Mouse (Mus musculus): ENCODE measurements at regions not wholly inside any gene's neighbourhood (a gene's known extent, or its start where the extent isn't known, plus 50 kb on each side); places are given as distances from the start of the nearest gene placed in this dataset.

GRCm38 (mm10) chr19:59649421-59649820, 191.2 kb downstream of the Emx2 start:
- in situ Hi-C loops (cut with MboI; ENCODE audit: low pct_ligation_motif_present, low pct_unique_long_range_greater_than_20kb, low sequenced_read_pairs) = no loop called here
- Histone ChIP-seq H3K4me3 (replicated peaks in 1 of 3; ENCODE audit: low read depth in 2 of 3, low read length in 2 of 3, poor library complexity in 1 of 3) (no peak overlapping the region), H3K9ac (ENCODE audit: insufficient read depth, low read depth) (no peak overlapping the region), H3K79me2 (replicated peaks; ENCODE audit: control insufficient read depth, extremely low read depth, insufficient read depth, poor library complexity, severe bottlenecking) (no peaks in the 10 kb centered on the region), H3K27ac (ENCODE audit: insufficient read depth, low read depth) (no peak overlapping the region), H3K4me1 (ENCODE audit: control insufficient read depth in 1 of 2, insufficient read depth in 2 of 2) (peaks cover 0 to 11% of the 10 kb centered on the region in 2 experiments; a peak in 2 of 4 replicates), H3K36me3 (replicated peaks in 1 of 2; ENCODE audit: control insufficient read depth in 1 of 2, insufficient read depth in 1 of 2, low read length in 1 of 2) (no peaks in the 10 kb centered on the region), H3K27me3 (replicated peaks) (no peaks in the 10 kb centered on the region), H3K4me2 (ENCODE audit: insufficient read depth, low read depth, poor library complexity, severe bottlenecking) (no peak overlapping the region), H3K9me3 (replicated peaks; ENCODE audit: low read length) (no peaks in the 10 kb centered on the region)
- no peak for TF ChIP-seq ELF1 (IDR thresholded peaks at IDR 0.05; ENCODE audit: low read depth, low read length)
- TF ChIP-seq TBP (conservative IDR thresholded peaks at IDR 0.05; ENCODE audit: low read depth, low read length) = no peak
- TF ChIP-seq POLR2AphosphoS2 (IDR thresholded peaks at IDR 0.05; ENCODE audit: low read depth, low read length) = no peak
- no peak for TF ChIP-seq ZMIZ1 (IDR thresholded peaks at IDR 0.05; ENCODE audit: low read depth, low read length)
- no peak for TF ChIP-seq ZC3H11A (IDR thresholded peaks at IDR 0.05; ENCODE audit: low read depth, low read length)
- TF ChIP-seq NRF1 (IDR thresholded peaks at IDR 0.05; ENCODE audit: low read depth, low read length) = no peak
- TF ChIP-seq KAT2A (IDR thresholded peaks at IDR 0.05; ENCODE audit: insufficient replicate concordance, low read length) = no peak
- TF ChIP-seq MXI1 (IDR thresholded peaks at IDR 0.05; ENCODE audit: low read depth, low read length) = no peak
- dilution Hi-C loops (cut with MboI; ENCODE audit: extremely low pct_ligation_motif_present, extremely low pct_unique_long_range_greater_than_20kb, low sequenced_read_pairs) = no loop called here
- no peak for DNase-seq (ENCODE audit: extremely low read depth)

- Histone ChIP-seq H3K27ac (ENCODE audit: insufficient read depth, low read depth) (no peak overlapping the region), H3K4me3 (replicated peaks in 1 of 3; ENCODE audit: low read depth in 2 of 3, low read length in 2 of 3, poor library complexity in 1 of 3) (no peak overlapping the region), H3K4me1 (ENCODE audit: control insufficient read depth in 1 of 2, insufficient read depth in 2 of 2) (peaks cover 0 to 11% of the 10 kb centered on the region in 2 experiments; a peak in 2 of 4 replicates), H3K27me3 (replicated peaks) (no peaks in the 10 kb centered on the region), H3K9me3 (replicated peaks; ENCODE audit: low read length) (no peaks in the 10 kb centered on the region), H3K36me3 (replicated peaks in 1 of 2; ENCODE audit: control insufficient read depth in 1 of 2, insufficient read depth in 1 of 2, low read length in 1 of 2) (no peaks in the 10 kb centered on the region), H3K9ac (ENCODE audit: insufficient read depth, low read depth) (no peak overlapping the region), H3K79me2 (replicated peaks; ENCODE audit: control insufficient read depth, extremely low read depth, insufficient read depth, poor library complexity, severe bottlenecking) (no peaks in the 10 kb centered on the region), H3K4me2 (ENCODE audit: insufficient read depth, low read depth, poor library complexity, severe bottlenecking) (no peak overlapping the region)
- DNase-seq (ENCODE audit: extremely low read depth) = peak; percentile 30
- in situ Hi-C loops (cut with MboI; ENCODE audit: low pct_ligation_motif_present, low pct_unique_long_range_greater_than_20kb, low sequenced_read_pairs) = no loop called here
- TF ChIP-seq E2F4 (IDR thresholded peaks at IDR 0.05; ENCODE audit: insufficient replicate concordance, low read depth, low read length) (no peak), POLR2A (IDR thresholded peaks at IDR 0.05; ENCODE audit: low read depth, low read length) (no peak), JUN (IDR thresholded peaks at IDR 0.05; ENCODE audit: insufficient read depth, low read depth, low read length) (no peak), ZNF384 (IDR thresholded peaks at IDR 0.05; ENCODE audit: low read depth, low read length) (no peak), NELFE (IDR thresholded peaks at IDR 0.05; ENCODE audit: low read depth, low read length) (no peak), MAZ (IDR thresholded peaks at IDR 0.05; ENCODE audit: low read depth, low read length) (no peak), PAX5 (IDR thresholded peaks at IDR 0.05; ENCODE audit: low read length) (no peak), ZC3H11A (IDR thresholded peaks at IDR 0.05; ENCODE audit: low read depth, low read length) (no peak), UBTF (IDR thresholded peaks at IDR 0.05; ENCODE audit: low read depth, low read length) (no peak), ETS1 (conservative IDR thresholded peaks at IDR 0.05; ENCODE audit: low read depth, low read length) (no peak), HCFC1 (IDR thresholded peaks at IDR 0.05; ENCODE audit: low read depth, low read length) (no peak), EP300 (IDR thresholded peaks at IDR 0.05; ENCODE audit: low read length) (no peak), MYC (IDR thresholded peaks at IDR 0.05; ENCODE audit: low read depth, low read length) (no peak), USF2 (conservative IDR thresholded peaks at IDR 0.05; ENCODE audit: low read depth, low read length) (no peak), POLR2AphosphoS2 (IDR thresholded peaks at IDR 0.05; ENCODE audit: low read depth, low read length) (no peak), BHLHE40 (IDR thresholded peaks at IDR 0.05; ENCODE audit: low read depth, low read length) (no peak), TCF12 (IDR thresholded peaks at IDR 0.05; ENCODE audit: low read depth, low read length) (no peak), ZMIZ1 (IDR thresholded peaks at IDR 0.05; ENCODE audit: low read depth, low read length) (no peak)
- dilution Hi-C loops (cut with MboI; ENCODE audit: extremely low pct_ligation_motif_present, extremely low pct_unique_long_range_greater_than_20kb, low sequenced_read_pairs) = no loop called here
These were observed 192.6 kb downstream of the Emx2 start for GRCm38 (mm10) chr19:59650611-59651329.
